Mouse (Mus musculus): Measurements from ENCODE around the gene Aimp1.

GRCm38 (mm10) chr3:132637080-132637479 lies 47.1 kb downstream of the Aimp1 start:
- TF ChIP-seq CTCF (IDR thresholded peaks at IDR 0.05; ENCODE audit: extremely low read depth, insufficient read depth, low read length) (no peak), POLR2A (IDR thresholded peaks at IDR 0.05; ENCODE audit: extremely low read depth, insufficient read depth, low read length) (no peak)
